Comparison of ENCODE assay signal across 7 mouse cellular contexts in the genomic region with DNA sequence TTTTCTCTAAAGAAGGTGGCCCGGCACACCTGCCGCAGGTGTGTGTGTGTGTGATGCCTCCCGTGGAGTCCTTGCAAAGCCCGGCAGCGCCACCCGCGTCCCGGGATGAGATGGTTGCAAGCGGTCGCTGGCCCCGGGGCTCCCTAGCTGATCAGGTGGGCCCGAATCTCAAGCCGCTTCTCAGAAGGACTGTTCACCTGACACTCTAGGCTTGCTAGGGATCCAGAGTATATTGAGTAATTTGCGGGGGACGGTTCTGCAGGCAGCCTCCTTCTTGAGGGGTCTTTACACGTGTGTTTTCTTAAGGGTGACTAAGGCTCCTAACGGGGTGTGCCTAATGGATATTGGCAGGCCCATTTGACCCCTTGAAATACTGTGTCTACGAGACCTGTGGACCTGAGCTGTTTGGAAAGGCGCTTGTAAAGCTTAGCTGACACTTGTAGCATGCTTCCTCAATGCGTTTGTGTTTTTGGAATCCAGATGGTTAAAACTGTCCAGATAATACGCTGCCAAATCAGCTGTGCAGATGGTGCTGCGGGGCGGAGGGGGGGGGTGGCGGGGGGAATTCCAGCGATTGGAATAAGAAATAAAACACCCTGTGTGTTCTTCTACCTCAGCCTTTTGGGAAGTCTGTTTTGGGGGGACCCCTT. TPM values are rescaled to one million over a fixed set of nuclear protein-coding genes. Genes with fewer than 3 reads are reported as not detected.
DNase-seq lines count a peak whose midpoint lies in the region; ATAC-seq and TF ChIP-seq lines count a peak whose summit lies in the region.

No protein-coding gene starts in this region.

- H3K4me2 ChIP-seq in forebrain, postnatal 0 days (ENCODE audit: low read depth), result peak overlapping the region; percentile 83
- H3K4me2 ChIP-seq in hindbrain, embryonic 15.5 days, result peak overlapping the region; percentile 93
- peak overlapping the region; percentile 88 for H3K4me2 ChIP-seq in myocyte (ENCODE audit: low read depth)
- H3K4me2 ChIP-seq in stomach, embryonic 16.5 days (ENCODE audit: low read depth, low read length), result peak overlapping the region; percentile 82

- peaks cover 21% of the 10 kb centered on the region; the same call in 1 of the 2 replicates for H3K4me1 ChIP-seq in forebrain, postnatal 0 days (ENCODE audit: insufficient read depth)
- peaks cover 37% of the 10 kb centered on the region for H3K4me1 ChIP-seq in hindbrain, embryonic 15.5 days (replicated peaks)
- H3K4me1 ChIP-seq in liver, adult 2 months (ENCODE audit: control insufficient read depth, insufficient read depth, low read length), result peaks cover 2% of the 10 kb centered on the region; the same call in 1 of the 2 replicates
- H3K4me1 ChIP-seq in stomach, embryonic 16.5 days (ENCODE audit: control insufficient read depth, insufficient read depth, low read length), result peaks cover 26% of the 10 kb centered on the region; the same call in 1 of the 2 replicates

- peak overlapping the region; percentile 72 for H3K9ac ChIP-seq in forebrain, postnatal 0 days
- H3K9ac ChIP-seq in hindbrain, embryonic 15.5 days, result peak overlapping the region; percentile 71
- peak overlapping the region; percentile 97 for H3K9ac ChIP-seq in liver, adult 2 months (ENCODE audit: low read depth, low read length)
- peak overlapping the region; percentile 78 for H3K9ac ChIP-seq in stomach, embryonic 16.5 days (ENCODE audit: low read length)

- H3K9me3 ChIP-seq in forebrain, postnatal 0 days (ENCODE audit: low read length), result no peaks in the 10 kb centered on the region
- no peaks in the 10 kb centered on the region for H3K9me3 ChIP-seq in hindbrain, embryonic 15.5 days
- H3K9me3 ChIP-seq in stomach, embryonic 16.5 days (replicated peaks; ENCODE audit: control insufficient read depth, low read length), result no peaks in the 10 kb centered on the region

- peak overlapping the region; percentile 71 for H3K4me3 ChIP-seq in forebrain, postnatal 0 days (ENCODE audit: low read depth, low read length)
- peak overlapping the region; percentile 72 for H3K4me3 ChIP-seq in hindbrain, embryonic 15.5 days
- peak overlapping the region; percentile 98 for H3K4me3 ChIP-seq in liver, adult 2 months (ENCODE audit: insufficient read depth, low read depth, low read length)
- H3K4me3 ChIP-seq in myocyte, result peak overlapping the region; percentile 96
- peak overlapping the region; percentile 70 for H3K4me3 ChIP-seq in stomach, embryonic 16.5 days (replicated peaks; ENCODE audit: low read length)

- H3K79me2 ChIP-seq in liver, adult 2 months (ENCODE audit: control insufficient read depth, insufficient read depth, low read length), result peaks cover 5% of the 10 kb centered on the region; the same call in 1 of the 2 replicates
- H3K79me2 ChIP-seq in myocyte (ENCODE audit: control insufficient read depth, insufficient read depth), result peaks cover 42% of the 10 kb centered on the region

- peak; percentile 28 for DNase-seq in T-cell, adult 2 months (ENCODE audit: low spot score)
- DNase-seq in cerebellum, adult 11-12 months, result peak; percentile 50
- DNase-seq in forebrain, postnatal 0 days, result peak; percentile 55
- DNase-seq in liver, adult 2 months (ENCODE audit: extremely low read depth, low read depth, low spot score), result no peak

- 8% methylated on average over 25 of the region's 25 CpGs for WGBS in forebrain, postnatal 0 days
- 3% methylated on average over 25 of the region's 25 CpGs for WGBS in hindbrain, embryonic 15.5 days
- 5% methylated on average over 25 of the region's 25 CpGs for WGBS in liver, adult 2 months
- WGBS in stomach, embryonic 16.5 days, result 3% methylated on average over 25 of the region's 25 CpGs

- no peak for ATAC-seq in forebrain, postnatal 0 days
- peak; percentile 28; the same call in 1 of the 2 replicates for ATAC-seq in hindbrain, embryonic 15.5 days (ENCODE audit: low FRiP score, low read depth)
- ATAC-seq in stomach, embryonic 16.5 days (ENCODE audit: insufficient read depth, low FRiP score), result 0 out of 2 replicates have a peak, but pooled peaks have one; percentile 0

- no peak for TF ChIP-seq POLR2A in liver, adult 2 months (IDR thresholded peaks at IDR 0.05; ENCODE audit: extremely low read depth, insufficient read depth, low read length)
- no peak for TF ChIP-seq POLR2A in myocyte (IDR thresholded peaks at IDR 0.05; ENCODE audit: insufficient read length, low read depth)

- H3K27ac ChIP-seq in forebrain, postnatal 0 days (ENCODE audit: low read depth, low read length), result no peak overlapping the region
- peak overlapping the region; percentile 75 for H3K27ac ChIP-seq in hindbrain, embryonic 15.5 days (replicated peaks)
- peak overlapping the region; percentile 95 for H3K27ac ChIP-seq in liver, adult 2 months (replicated peaks; ENCODE audit: insufficient read depth, low read depth, low read length)
- peak overlapping the region; percentile 80 for H3K27ac ChIP-seq in stomach, embryonic 16.5 days (ENCODE audit: low read length)

- no peaks in the 10 kb centered on the region; the same call in none of the 2 replicates for H3K27me3 ChIP-seq in forebrain, postnatal 0 days (ENCODE audit: insufficient read depth, low read length)
- no peaks in the 10 kb centered on the region for H3K27me3 ChIP-seq in hindbrain, embryonic 15.5 days
- peaks cover 20% of the 10 kb centered on the region for H3K27me3 ChIP-seq in liver, adult 2 months (ENCODE audit: control insufficient read depth, insufficient read depth, low read length)
- no peaks in the 10 kb centered on the region for H3K27me3 ChIP-seq in myocyte (ENCODE audit: control insufficient read depth, insufficient read depth, insufficient read length)
- no peaks in the 10 kb centered on the region for H3K27me3 ChIP-seq in stomach, embryonic 16.5 days (ENCODE audit: control insufficient read depth, insufficient read depth, low read length)

- peak overlapping the region; percentile 21 for H3ac ChIP-seq in myocyte (ENCODE audit: control insufficient read depth, insufficient read length)

- TF ChIP-seq CTCF in forebrain, postnatal 0 days (IDR thresholded peaks at IDR 0.05; ENCODE audit: low read depth), result 0 out of 2 replicates have a peak, but pooled peaks have one; percentile 37
- TF ChIP-seq CTCF in liver, adult 2 months (IDR thresholded peaks at IDR 0.05; ENCODE audit: low read depth, low read length), result no peak

- no peaks in the 10 kb centered on the region for H3K36me3 ChIP-seq in forebrain, postnatal 0 days (ENCODE audit: insufficient read depth)
- H3K36me3 ChIP-seq in hindbrain, embryonic 15.5 days, result no peaks in the 10 kb centered on the region
- peaks cover 7% of the 10 kb centered on the region for H3K36me3 ChIP-seq in liver, adult 2 months (ENCODE audit: control insufficient read depth, insufficient read depth, low read length)
- H3K36me3 ChIP-seq in myocyte (ENCODE audit: control insufficient read depth, insufficient read depth), result no peaks in the 10 kb centered on the region
- no peaks in the 10 kb centered on the region for H3K36me3 ChIP-seq in stomach, embryonic 16.5 days (ENCODE audit: control insufficient read depth, insufficient read depth, low read length)

TF ChIP-seq in myocyte, 11 proteins besides CTCF, POLR2A, EP300 and RAD21:
- TF ChIP-seq CEBPB (IDR thresholded peaks at IDR 0.05; ENCODE audit: insufficient read depth, poor library complexity, severe bottlenecking) (no peak), MYOD1 (IDR thresholded peaks at IDR 0.05; ENCODE audit: control insufficient read depth in 1 of 3, insufficient read length in 2 of 3, low read depth in 2 of 3) (no peak), MAX (IDR thresholded peaks at IDR 0.05; ENCODE audit: low read depth) (no peak), POLR2AphosphoS2 (IDR thresholded peaks at IDR 0.05; ENCODE audit: insufficient read length, low read depth) (no peak), USF1 (IDR thresholded peaks at IDR 0.05; ENCODE audit: low read depth) (no peak), MYOG (IDR thresholded peaks at IDR 0.05; ENCODE audit: control insufficient read depth in 1 of 3, insufficient read depth in 1 of 3, insufficient read length in 2 of 3, low read depth in 2 of 3) (no peak), SRF (IDR thresholded peaks at IDR 0.05; ENCODE audit: control insufficient read depth, insufficient read length, low read depth) (no peak), E2F4 (IDR thresholded peaks at IDR 0.05; ENCODE audit: insufficient read depth) (no peak), TCF3 (IDR thresholded peaks at IDR 0.05; ENCODE audit: insufficient read length, low read depth) (no peak), TCF12 (IDR thresholded peaks at IDR 0.05; ENCODE audit: insufficient read depth, poor library complexity, severe bottlenecking) (no peak), REST (IDR thresholded peaks at IDR 0.05; ENCODE audit: insufficient read depth, insufficient read length) (no peak)

RNA-seq across cellular contexts. Expression of a gene that starts 0.9 kb away (rescaled TPM):
- 15.6 and 17.9 TPM in 2 replicates for total RNA-seq in forebrain, postnatal 0 days (2014; rRNA removed)
- 1.7 and 3.8 TPM in 2 replicates for polyA plus RNA-seq in forebrain, postnatal 0 days (2015; fragmentation: Nextera tagmentation; extraction: Ambion mirVana)
- polyA plus RNA-seq in hindbrain, embryonic 15.5 days (2015; fragmentation: Nextera tagmentation; extraction: Ambion mirVana), result 7.3 and 7.5 TPM in 2 replicates
- total RNA-seq in liver, adult 2 months (2014; rRNA removed), result 9.5 and 9.6 TPM in 2 replicates
- polyA plus RNA-seq in liver, adult 2 months (2012; rRNA removed), result 2.9 and 4.8 TPM in 2 replicates
- 8.3 TPM for polyA plus RNA-seq in myocyte (2012; fragmentation: generic; extraction: Trizol)
- 10.9 and 12.9 TPM in 2 replicates for polyA plus RNA-seq in stomach, embryonic 16.5 days (2015; fragmentation: Nextera tagmentation; extraction: Ambion mirVana)
